Mouse (Mus musculus) erythroid progenitor cell, adult 5-6 weeks (primary cell): Measurements from ENCODE around the gene Nin. TPM values are rescaled to one million over a fixed set of nuclear protein-coding genes. Genes with fewer than 3 reads are reported as not detected.

Experiments
- ATAC-seq: replicated peaks from 2 replicates; pipeline ENCODE4 v1.8.0; 2016; ENCODE audit warnings: moderate number of reproducible peaks, mild to moderate bottlenecking, moderate TSS enrichment, inconsistent platforms; ENCODE audit not compliant: poor library complexity, low FRiP score, severe bottlenecking
- total RNA-seq, 2 experiments: library from RNA; stranded (forward) in 1 of 2; stranded (reverse) in 1 of 2; fragments of 150-400 nt in 1 of 2; fragments of 186-747, 209-891 nt in 1 of 2; gene quantifications; 2 replicates each; pipeline versions ENCODE4 v1.2.3 to v1.2.4; 2015 to 2017; ENCODE audit warnings: low replicate concordance in 2 of 2

Gene Nin
- total RNA-seq, 2 experiments from 2014 or later, result 30.4 to 36.0 TPM

GRCm38 (mm10) chr12:70093266-70093893 lies 20.1 kb downstream of the Nin start:
- no peak for ATAC-seq

GRCm38 (mm10) chr12:70088297-70088696 lies 25.2 kb downstream of the Nin start:
- ATAC-seq, result no peak

GRCm38 (mm10) chr12:70085351-70085750 lies 28.2 kb downstream of the Nin start:
- no peak for ATAC-seq

- ATAC-seq, result no peak
These were observed 29.3 kb downstream of the Nin start for GRCm38 (mm10) chr12:70084198-70084597.

GRCm38 (mm10) chr12:70083737-70084136 lies 29.8 kb downstream of the Nin start:
- ATAC-seq, result no peak

GRCm38 (mm10) chr12:70082935-70083532 lies 30.5 kb downstream of the Nin start:
- no peak for ATAC-seq

GRCm38 (mm10) chr12:70082485-70082884 lies 31.0 kb downstream of the Nin start:
- no peak for ATAC-seq

GRCm38 (mm10) chr12:70078471-70079025 lies 35.0 kb downstream of the Nin start:
- no peak for ATAC-seq

- no peak for ATAC-seq
These were observed 37.0 kb downstream of the Nin start for GRCm38 (mm10) chr12:70076493-70076892.

GRCm38 (mm10) chr12:70075001-70075400 lies 38.5 kb downstream of the Nin start:
- ATAC-seq, result no peak

- no peak for ATAC-seq
These were observed 42.6 kb downstream of the Nin start for GRCm38 (mm10) chr12:70070888-70071287.

- no peak for ATAC-seq
These were observed 43.2 kb downstream of the Nin start for GRCm38 (mm10) chr12:70070306-70070705.

GRCm38 (mm10) chr12:70068647-70069257 lies 44.8 kb downstream of the Nin start:
- no peak for ATAC-seq

- no peak for ATAC-seq
These were observed 45.7 kb downstream of the Nin start for GRCm38 (mm10) chr12:70067849-70068248.

- ATAC-seq, result peak; percentile 71
These were observed 51.4 kb downstream of the Nin start for GRCm38 (mm10) chr12:70062114-70062513.

- ATAC-seq, result no peak
These were observed 54.3 kb downstream of the Nin start for GRCm38 (mm10) chr12:70058956-70059851.

- ATAC-seq, result no peak
These were observed 62.8 kb downstream of the Nin start for GRCm38 (mm10) chr12:70050699-70051098.

GRCm38 (mm10) chr12:70048741-70049140 lies 64.8 kb downstream of the Nin start:
- ATAC-seq, result no peak

GRCm38 (mm10) chr12:70047281-70047680 lies 66.2 kb downstream of the Nin start:
- no peak for ATAC-seq

GRCm38 (mm10) chr12:70044353-70044752 lies 69.2 kb downstream of the Nin start:
- ATAC-seq, result no peak
